In genomic region chr1:36475480-36476110, GRCm38 (mm10) we compare ENCODE assay signal across 8 mouse cellular contexts. TPM values are rescaled to one million over a fixed set of nuclear protein-coding genes. Genes with fewer than 3 reads are reported as not detected.
DNase-seq lines count a peak whose midpoint lies in the region; ATAC-seq and TF ChIP-seq lines count a peak whose summit lies in the region.

No protein-coding gene starts in this region.

- peak; percentile 56 for ATAC-seq in intestine, embryonic 15.5 days

- H3K27me3 ChIP-seq in intestine, embryonic 15.5 days (replicated peaks): no peaks in the 10 kb centered on the region
- peaks cover 12% of the 10 kb centered on the region for H3K27me3 ChIP-seq in midbrain, embryonic 10.5 days (ENCODE audit: low read depth, poor library complexity, severe bottlenecking)

- TF ChIP-seq POLR2A in brain, embryonic 14.5 days (IDR thresholded peaks at IDR 0.05; ENCODE audit: borderline replicate concordance, extremely low read depth, insufficient read depth, insufficient read length, poor library complexity, severe bottlenecking): no peak

- no peaks in the 10 kb centered on the region for H3K9me3 ChIP-seq in intestine, embryonic 15.5 days
- H3K9me3 ChIP-seq in midbrain, embryonic 10.5 days (replicated peaks): no peaks in the 10 kb centered on the region

- DNase-seq in cerebellum, adult 9-10 months: peak; percentile 49
- DNase-seq in cerebellum, adult 11-12 months: no peak
- DNase-seq in brain, embryonic 14.5 days (ENCODE audit: low read depth): peak; percentile 38
- no peak for DNase-seq in midbrain, embryonic 10.5 days (ENCODE audit: low spot score)
- DNase-seq in adipocyte (ENCODE audit: low spot score): no peak
- no peak for DNase-seq in adrenal gland, postnatal 25 days
- no peak for DNase-seq in left cerebral cortex, postnatal 25 days (ENCODE audit: low spot score in 2 of 2)

- H3K4me1 ChIP-seq in intestine, embryonic 15.5 days (replicated peaks): peaks cover 33% of the 10 kb centered on the region
- H3K4me1 ChIP-seq in midbrain, embryonic 10.5 days: peaks cover 76% of the 10 kb centered on the region

- H3K4me3 ChIP-seq in intestine, embryonic 15.5 days (replicated peaks): peak overlapping the region; percentile 58
- H3K4me3 ChIP-seq in midbrain, embryonic 10.5 days: peak overlapping the region; percentile 70; the same call in 1 of the 2 replicates

- H3K4me2 ChIP-seq in intestine, embryonic 15.5 days (replicated peaks): peak overlapping the region; percentile 78

- 34% methylated on average over 8 of the region's 8 CpGs for WGBS in intestine, embryonic 15.5 days
- 62% methylated on average over 8 of the region's 8 CpGs for WGBS in midbrain, embryonic 10.5 days

- peak overlapping the region; percentile 63 for H3K9ac ChIP-seq in intestine, embryonic 15.5 days

- peaks cover 4% of the 10 kb centered on the region; the same call in 1 of the 2 replicates for H3K36me3 ChIP-seq in intestine, embryonic 15.5 days
- no peaks in the 10 kb centered on the region for H3K36me3 ChIP-seq in midbrain, embryonic 10.5 days

- no peak for TF ChIP-seq CTCF in brain, embryonic 14.5 days (IDR thresholded peaks at IDR 0.05; ENCODE audit: borderline replicate concordance, extremely low read depth, insufficient read depth, insufficient read length)

- intact Hi-C loops in left cerebral cortex, postnatal 25 days (cut with DNase I): no loop called here

- H3K27ac ChIP-seq in intestine, embryonic 15.5 days: peak overlapping the region; percentile 72
- H3K27ac ChIP-seq in midbrain, embryonic 10.5 days (replicated peaks): no peak overlapping the region

RNA-seq across cellular contexts. Expression of gene Cnnm4, which starts 4.2 kb away (rescaled TPM):
- 4.5 and 5.4 TPM in 2 replicates for polyA plus RNA-seq in brain, embryonic 14.5 days (2012; rRNA removed)
- polyA plus RNA-seq in intestine, embryonic 15.5 days (2015; fragmentation: Nextera tagmentation; extraction: Ambion mirVana): 35.7 and 36.9 TPM in 2 replicates
- 15.5 and 15.6 TPM in 2 replicates for polyA plus RNA-seq in midbrain, embryonic 10.5 days (2016; fragmentation: Nextera tagmentation; extraction: Ambion mirVana)
- 4.8 and 5.2 TPM in 2 replicates for total RNA-seq in adrenal gland, postnatal 25 days (2021)
- total RNA-seq in left cerebral cortex, postnatal 25 days (2021): 10 to 100 TPM; 13.0 to 13.8 TPM

RNA-seq across cellular contexts. Expression of gene Lman2l, which starts 30.5 kb away (rescaled TPM):
- 46.8 and 52.8 TPM in 2 replicates for polyA plus RNA-seq in brain, embryonic 14.5 days (2012; rRNA removed)
- 32.7 and 33.3 TPM in 2 replicates for polyA plus RNA-seq in intestine, embryonic 15.5 days (2015; fragmentation: Nextera tagmentation; extraction: Ambion mirVana)
- 63.5 and 69.9 TPM in 2 replicates for polyA plus RNA-seq in midbrain, embryonic 10.5 days (2016; fragmentation: Nextera tagmentation; extraction: Ambion mirVana)
- total RNA-seq in adrenal gland, postnatal 25 days (2021): 49.1 and 54.0 TPM in 2 replicates
- 10 to 100 TPM; 41.3 to 46.5 TPM for total RNA-seq in left cerebral cortex, postnatal 25 days (2021)

RNA-seq across cellular contexts. Expression of gene Cnnm3, which starts 36.1 kb away (rescaled TPM):
- 33.6 TPM in 2 replicates for polyA plus RNA-seq in brain, embryonic 14.5 days (2012; rRNA removed)
- 2.9 and 3.4 TPM in 2 replicates for polyA plus RNA-seq in intestine, embryonic 15.5 days (2015; fragmentation: Nextera tagmentation; extraction: Ambion mirVana)
- polyA plus RNA-seq in midbrain, embryonic 10.5 days (2016; fragmentation: Nextera tagmentation; extraction: Ambion mirVana): 2.6 and 3.1 TPM in 2 replicates
- 36.7 and 53.2 TPM in 2 replicates for total RNA-seq in adrenal gland, postnatal 25 days (2021)
- total RNA-seq in left cerebral cortex, postnatal 25 days (2021): 10 to 100 TPM; 32.1 to 32.7 TPM

Comparison
In these comparisons a context has a peak if more than half of its experiments do, and no peak if none do; other contexts are left out.
1. DNase-seq: peak in cerebellum, adult 9-10 months (single experiment) and brain, embryonic 14.5 days (single experiment); none in cerebellum, adult 11-12 months (single experiment), midbrain, embryonic 10.5 days (single experiment), adipocyte (single experiment), adrenal gland, postnatal 25 days (single experiment) and left cerebral cortex, postnatal 25 days (0 of 2).